Comparison of ENCODE assay signal across 20 mouse cellular contexts in genomic region chr19:23410800-23411199, GRCm38 (mm10). TPM values are rescaled to one million over a fixed set of nuclear protein-coding genes. Genes with fewer than 3 reads are reported as not detected.
DNase-seq lines count a peak whose midpoint lies in the region; ATAC-seq and TF ChIP-seq lines count a peak whose summit lies in the region.
"Had no signal": no experiment of that assay in that cellular context is flagged by ENCODE, and none has a peak within 500 bp of the region (broad histone marks: within the 10 kb centered on the region; RNA-seq: fewer than 3 reads in every experiment).

No protein-coding gene starts in this region.

- no peaks in the 10 kb centered on the region for H3K36me3 ChIP-seq in lung, embryonic 14.5 days (ENCODE audit: insufficient read depth)
- H3K36me3 ChIP-seq: embryonic facial prominence, embryonic 13.5 days; embryonic facial prominence, embryonic 15.5 days; forebrain, embryonic 10.5 days; forebrain, embryonic 12.5 days had no signal

- no peaks in the 10 kb centered on the region for H3K27me3 ChIP-seq in lung, embryonic 14.5 days (ENCODE audit: insufficient read depth, low read length)
- H3K27me3 ChIP-seq: embryonic facial prominence, embryonic 15.5 days had no signal

- WGBS in lung, embryonic 14.5 days, result 48% methylated on average over 5 of the region's 5 CpGs

- H3K9ac ChIP-seq in lung, embryonic 14.5 days, result no peak overlapping the region
- H3K9ac ChIP-seq: embryonic facial prominence, embryonic 13.5 days; embryonic facial prominence, embryonic 15.5 days; forebrain, embryonic 12.5 days had no signal

- 0 out of 2 replicates have a peak, but pooled peaks cover 4% of the 10 kb centered on the region for H3K4me1 ChIP-seq in lung, embryonic 14.5 days (ENCODE audit: insufficient read depth)
- H3K4me1 ChIP-seq: embryonic facial prominence, embryonic 15.5 days; forebrain, embryonic 10.5 days; forebrain, embryonic 12.5 days had no signal

- DNase-seq in lung, embryonic 14.5 days, result peak; percentile 43
- DNase-seq in lung, adult 18-20 months, result no peak
- peak; percentile 13 for DNase-seq in lung, postnatal 25 days (ENCODE audit: low spot score)
- no peak for DNase-seq in lung, postnatal 14 days
- DNase-seq: adrenal gland, adult 2 months; adrenal gland, postnatal 10 days; adrenal gland, postnatal 25 days; cerebellum, adult 11 months; cerebellum, adult 18-20 months; cerebellum, adult 8-10 months; cerebellum, adult 9-11 months; cerebellum, postnatal 14 days; cerebellum, postnatal 36 days had no signal

- H3K27ac ChIP-seq in lung, embryonic 14.5 days (ENCODE audit: low read depth), result no peak overlapping the region
- H3K27ac ChIP-seq: embryonic facial prominence, embryonic 13.5 days; embryonic facial prominence, embryonic 15.5 days; forebrain, embryonic 10.5 days; forebrain, embryonic 12.5 days had no signal

- ATAC-seq in lung, embryonic 14.5 days (ENCODE audit: insufficient read depth), result no peak
- ATAC-seq: forebrain, embryonic 14.5 days; forebrain, embryonic 16.5 days had no signal

- H3K4me2 ChIP-seq in lung, embryonic 14.5 days, result no peak overlapping the region
- H3K4me2 ChIP-seq: embryonic facial prominence, embryonic 13.5 days; embryonic facial prominence, embryonic 15.5 days; forebrain, embryonic 12.5 days had no signal

- H3K4me3 ChIP-seq in lung, embryonic 14.5 days (ENCODE audit: low read depth, low read length), result no peak overlapping the region
- H3K4me3 ChIP-seq: embryonic facial prominence, embryonic 13.5 days; embryonic facial prominence, embryonic 15.5 days; erythroblast, embryonic 14.5 days; forebrain, embryonic 10.5 days; forebrain, embryonic 12.5 days had no signal

- no peak for TF ChIP-seq CTCF in lung, embryonic 14.5 days (IDR thresholded peaks at IDR 0.05; ENCODE audit: low read depth)

- H3K9me3 ChIP-seq in lung, embryonic 14.5 days (ENCODE audit: low read depth, low read length), result no peaks in the 10 kb centered on the region
- H3K9me3 ChIP-seq: embryonic facial prominence, embryonic 13.5 days; embryonic facial prominence, embryonic 15.5 days; forebrain, embryonic 10.5 days; forebrain, embryonic 12.5 days had no signal

RNA-seq across cellular contexts. Expression of gene Mamdc2, which starts 37.4 kb away (rescaled TPM):
- 3.1 and 3.8 TPM in 2 replicates for polyA plus RNA-seq in lung, embryonic 14.5 days (2014; fragmentation: Nextera tagmentation; extraction: Ambion mirVana)
- polyA plus RNA-seq: erythroblast, embryonic 14.5 days had no signal

Comparison
In these comparisons a context has a peak if more than half of its experiments do, and no peak if none do; other contexts are left out.
1. DNase-seq: peak in lung, embryonic 14.5 days (single experiment) and lung, postnatal 25 days (single experiment); none in lung, adult 18-20 months (0 of 2) and lung, postnatal 14 days (single experiment).